Mouse (Mus musculus) heart, embryonic 10.5 days (tissue): ENCODE results near the gene Dab2. TPM values are rescaled to one million over a fixed set of nuclear protein-coding genes. Genes with fewer than 3 reads are reported as not detected.
A peak's percentile ranks its signal among the peaks of the same experiment; 100 is the strongest.

Experiments
- DNase-seq: peaks from one replicate; pipeline ENCODE4 v3.0.0-alpha.2; 2017; ENCODE audit warnings: low spot score
- H3K27ac ChIP-seq: fragments of 300-500 bp; sonication (generic); 2 replicates; pipeline ENCODE4 v1.5.1; 2016; ENCODE audit warnings: mild to moderate bottlenecking
- H3K27me3 ChIP-seq: fragments of 300-500 bp; sonication (generic); 2 replicates; pipeline ENCODE4 v1.6.1; 2016; ENCODE audit warnings: mild to moderate bottlenecking; ENCODE audit not compliant: poor library complexity, insufficient read depth, severe bottlenecking
- H3K36me3 ChIP-seq: fragments of 300-500 bp; sonication (generic); 2 replicates; pipeline ENCODE4 v1.6.1; 2016; ENCODE audit warnings: mild to moderate bottlenecking, moderate library complexity
- H3K4me1 ChIP-seq: fragments of 300-500 bp; sonication (generic); 2 replicates; pipeline ENCODE4 v1.6.1; 2016; ENCODE audit warnings: mild to moderate bottlenecking
- H3K4me3 ChIP-seq: fragments of 300-500 bp; sonication (generic); 2 replicates; pipeline ENCODE4 v1.5.1; 2016; ENCODE audit warnings: mild to moderate bottlenecking, moderate library complexity
- H3K9me3 ChIP-seq: fragments of 300-500 bp; sonication (generic); 2 replicates; pipeline ENCODE4 v1.6.1; 2016; ENCODE audit warnings: mild to moderate bottlenecking, moderate library complexity
- WGBS: fragments of 180-500 bp; shearing (Covaris S2); methylation state at CpG from one replicate; pipeline ENCODE4 v1.1.7; 2016; 5-methylcytosine and 5-hydroxymethylcytosine counted together
- polyA plus RNA-seq: library from polyadenylated mRNA; unstranded; fragments of >200 nt; fragmentation: Nextera tagmentation; extraction: Ambion mirVana; gene quantifications from 2 replicates; pipeline ENCODE4 v1.2.1, GENCODE M21; 2016

Gene Dab2
- polyA plus RNA-seq, 1 experiment from 2014 or later = 45.7 TPM

- 84% methylated on average over 6 of the region's 6 CpGs for WGBS
- no peaks in the 10 kb centered on the region for H3K27me3 ChIP-seq
- H3K27ac ChIP-seq = no peak overlapping the region
- no peak overlapping the region for H3K4me3 ChIP-seq
- no peaks in the 10 kb centered on the region for H3K36me3 ChIP-seq
- H3K9me3 ChIP-seq = no peaks in the 10 kb centered on the region
- peaks cover 6% of the 10 kb centered on the region; the same call in 1 of the 2 replicates for H3K4me1 ChIP-seq
- no peak for DNase-seq
These were observed 107.2 kb downstream of the Dab2 start for GRCm38 (mm10) chr15:6406771-6407170.

GRCm38 (mm10) chr15:6409031-6409430 lies 109.4 kb downstream of the Dab2 start:
- WGBS = 79% methylated on average over 8 of the region's 8 CpGs

GRCm38 (mm10) chr15:6410161-6410560 lies 110.6 kb downstream of the Dab2 start:
- peaks cover 12% of the 10 kb centered on the region; the same call in 1 of the 2 replicates for H3K4me1 ChIP-seq
- no peak overlapping the region for H3K4me3 ChIP-seq
- no peaks in the 10 kb centered on the region for H3K27me3 ChIP-seq
- WGBS = 78% methylated on average over 3 of the region's 3 CpGs
- no peaks in the 10 kb centered on the region for H3K9me3 ChIP-seq
- H3K36me3 ChIP-seq = no peaks in the 10 kb centered on the region
- H3K27ac ChIP-seq = no peak overlapping the region
- DNase-seq = no peak

More at GRCm38 (mm10) chr15:6409031-6409430, 109.4 kb downstream of the Dab2 start:
- Histone ChIP-seq H3K4me1 (peaks cover 12% of the 10 kb centered on the region; the same call in 1 of the 2 replicates), H3K36me3 (no peaks in the 10 kb centered on the region), H3K9me3 (no peaks in the 10 kb centered on the region), H3K4me3 (no peak overlapping the region), H3K27me3 (no peaks in the 10 kb centered on the region), H3K27ac (no peak overlapping the region)
- DNase-seq = no peak

- Histone ChIP-seq H3K27ac (no peak overlapping the region), H3K4me3 (no peak overlapping the region), H3K36me3 (peaks cover 2% of the 10 kb centered on the region; the same call in 1 of the 2 replicates), H3K9me3 (no peaks in the 10 kb centered on the region), H3K4me1 (peaks cover 12% of the 10 kb centered on the region; the same call in 1 of the 2 replicates), H3K27me3 (no peaks in the 10 kb centered on the region)
- DNase-seq = no peak
- WGBS = 72% methylated on average over 6 of the region's 6 CpGs
These were observed 111.7 kb downstream of the Dab2 start for GRCm38 (mm10) chr15:6411334-6411733.

- Histone ChIP-seq H3K4me3 (no peak overlapping the region), H3K9me3 (no peaks in the 10 kb centered on the region), H3K27me3 (no peaks in the 10 kb centered on the region), H3K27ac (no peak overlapping the region), H3K4me1 (peaks cover 12% of the 10 kb centered on the region; the same call in 1 of the 2 replicates), H3K36me3 (peaks cover 23% of the 10 kb centered on the region)
- WGBS = 83% methylated on average over 5 of the region's 5 CpGs
- DNase-seq = no peak
These were observed 115.7 kb downstream of the Dab2 start for GRCm38 (mm10) chr15:6415317-6415716.

- no peak overlapping the region for H3K4me3 ChIP-seq
- no peaks in the 10 kb centered on the region for H3K4me1 ChIP-seq
- no peak overlapping the region for H3K27ac ChIP-seq
- peaks cover 51% of the 10 kb centered on the region for H3K36me3 ChIP-seq
- no peaks in the 10 kb centered on the region for H3K27me3 ChIP-seq
- 84% methylated on average over 7 of the region's 7 CpGs for WGBS
- no peak for DNase-seq
- peaks cover 4% of the 10 kb centered on the region; the same call in 1 of the 2 replicates for H3K9me3 ChIP-seq
These were observed 132.2 kb downstream of the Dab2 start for GRCm38 (mm10) chr15:6431777-6432176.

- H3K36me3 ChIP-seq = peaks cover 49% of the 10 kb centered on the region
- H3K27me3 ChIP-seq = no peaks in the 10 kb centered on the region
- no peak overlapping the region for H3K27ac ChIP-seq
- H3K4me3 ChIP-seq = no peak overlapping the region
- peaks cover 4% of the 10 kb centered on the region; the same call in 1 of the 2 replicates for H3K9me3 ChIP-seq
- no peaks in the 10 kb centered on the region for H3K4me1 ChIP-seq
- 90% methylated on average over 7 of the region's 7 CpGs for WGBS
- DNase-seq = no peak
These were observed 132.8 kb downstream of the Dab2 start for GRCm38 (mm10) chr15:6432411-6432810.

- DNase-seq = no peak
- WGBS = 89% methylated on average over 7 of the region's 7 CpGs
- H3K36me3 ChIP-seq = peaks cover 45% of the 10 kb centered on the region
These were observed 135.7 kb downstream of the Dab2 start for GRCm38 (mm10) chr15:6435281-6435680.

GRCm38 (mm10) chr15:6435773-6436172 lies 136.2 kb downstream of the Dab2 start:
- H3K27me3 ChIP-seq = no peaks in the 10 kb centered on the region
- DNase-seq = no peak
- no peak overlapping the region for H3K27ac ChIP-seq
- H3K4me3 ChIP-seq = no peak overlapping the region
- H3K9me3 ChIP-seq = peaks cover 4% of the 10 kb centered on the region; the same call in 1 of the 2 replicates
- 57% methylated on average over 2 of the region's 2 CpGs for WGBS
- peaks cover 42% of the 10 kb centered on the region for H3K36me3 ChIP-seq
- H3K4me1 ChIP-seq = no peaks in the 10 kb centered on the region

More at GRCm38 (mm10) chr15:6435281-6435680, 135.7 kb downstream of the Dab2 start:
- peaks cover 4% of the 10 kb centered on the region; the same call in 1 of the 2 replicates for H3K9me3 ChIP-seq
- no peaks in the 10 kb centered on the region for H3K27me3 ChIP-seq
- H3K4me3 ChIP-seq = no peak overlapping the region
- no peaks in the 10 kb centered on the region for H3K4me1 ChIP-seq
- H3K27ac ChIP-seq = no peak overlapping the region

GRCm38 (mm10) chr15:6438685-6439084 lies 139.1 kb downstream of the Dab2 start:
- no peaks in the 10 kb centered on the region for H3K27me3 ChIP-seq
- no peak overlapping the region for H3K27ac ChIP-seq
- H3K4me3 ChIP-seq = no peak overlapping the region
- 81% methylated on average over 3 of the region's 3 CpGs for WGBS
- no peak for DNase-seq
- H3K36me3 ChIP-seq = peaks cover 24% of the 10 kb centered on the region
- peaks cover 4% of the 10 kb centered on the region; the same call in 1 of the 2 replicates for H3K9me3 ChIP-seq
- no peaks in the 10 kb centered on the region for H3K4me1 ChIP-seq

- 87% methylated on average over 2 of the region's 2 CpGs for WGBS
- H3K36me3 ChIP-seq = no peaks in the 10 kb centered on the region
- peaks cover 6% of the 10 kb centered on the region for H3K4me1 ChIP-seq
- no peak for DNase-seq
- H3K4me3 ChIP-seq = no peak overlapping the region
- no peaks in the 10 kb centered on the region for H3K9me3 ChIP-seq
- no peaks in the 10 kb centered on the region for H3K27me3 ChIP-seq
- no peak overlapping the region for H3K27ac ChIP-seq
These were observed 144.9 kb downstream of the Dab2 start for GRCm38 (mm10) chr15:6444452-6444851.

GRCm38 (mm10) chr15:6445135-6445534 lies 145.5 kb downstream of the Dab2 start, which contains the start of gene C9:
Gene C9 (plus strand): TSS chr15:6445327.
- 67% methylated on average over 2 of the region's 2 CpGs for WGBS
- Histone ChIP-seq H3K27me3 (no peaks in the 10 kb centered on the region), H3K9me3 (no peaks in the 10 kb centered on the region), H3K4me1 (peaks cover 6% of the 10 kb centered on the region), H3K36me3 (no peaks in the 10 kb centered on the region), H3K27ac (no peak within 1 kb of the TSS), H3K4me3 (no peak within 1 kb of the TSS)
- no peak for DNase-seq

- no peaks in the 10 kb centered on the region for H3K36me3 ChIP-seq
- peaks cover 6% of the 10 kb centered on the region for H3K4me1 ChIP-seq
- H3K4me3 ChIP-seq = no peak overlapping the region
- WGBS = 85% methylated on average over 1 of the region's 1 CpGs
- no peak overlapping the region for H3K27ac ChIP-seq
- H3K27me3 ChIP-seq = no peaks in the 10 kb centered on the region
- H3K9me3 ChIP-seq = no peaks in the 10 kb centered on the region
- DNase-seq = no peak
These were observed 146.6 kb downstream of the Dab2 start for GRCm38 (mm10) chr15:6446181-6446580.

- peak overlapping the region; percentile 42; the same call in 1 of the 2 replicates for H3K27ac ChIP-seq
- peaks cover 6% of the 10 kb centered on the region for H3K4me1 ChIP-seq
- no peaks in the 10 kb centered on the region for H3K9me3 ChIP-seq
- H3K4me3 ChIP-seq = no peak overlapping the region
- H3K36me3 ChIP-seq = no peaks in the 10 kb centered on the region
- H3K27me3 ChIP-seq = no peaks in the 10 kb centered on the region
- no peak for DNase-seq
- 22% methylated on average over 9 of the region's 9 CpGs for WGBS
These were observed 149.3 kb downstream of the Dab2 start for GRCm38 (mm10) chr15:6448892-6449291.
